Mouse (Mus musculus): ENCODE measurements around the gene Prkd3. TPM values are rescaled to one million over a fixed set of nuclear protein-coding genes. Genes with fewer than 3 reads are reported as not detected.

The Prkd3 gene
- polyA plus RNA-seq, 1 experiment from 2014 or later = 21.8 TPM

DNA sequence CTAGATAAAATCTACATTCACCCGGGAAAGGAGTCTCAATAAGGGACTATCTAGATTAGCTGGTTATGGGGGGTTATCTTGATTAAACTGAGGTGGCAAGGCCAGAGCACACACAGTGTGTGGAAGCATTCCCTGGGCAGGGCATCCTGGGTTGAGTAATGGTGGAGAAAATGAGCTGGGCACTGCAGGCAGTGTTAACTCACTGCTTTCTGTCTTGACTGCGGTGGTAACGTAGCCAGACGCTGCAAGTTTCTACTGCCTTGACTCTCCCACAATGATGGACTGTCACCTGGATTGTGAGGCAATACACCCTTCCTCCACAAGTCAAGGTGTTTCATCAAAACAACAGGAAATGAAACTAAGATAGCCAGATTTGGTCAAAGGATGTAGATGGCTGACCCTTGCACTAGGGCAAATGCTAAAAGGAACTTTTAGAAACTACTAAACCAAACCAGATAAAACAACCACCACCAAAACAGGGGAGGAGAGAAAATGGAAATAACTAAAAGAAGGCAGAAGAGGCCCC, 20.8 kb downstream of the Prkd3 start:
- ATAC-seq (replicated peaks; ENCODE audit: insufficient number of reproducible peaks, insufficient read depth, low FRiP score, low read depth) = no peak
- no peak overlapping the region for H3K4me3 ChIP-seq
- H3K9me3 ChIP-seq (replicated peaks) = no peaks in the 10 kb centered on the region
- no peak overlapping the region for H3K27ac ChIP-seq
- no peak overlapping the region for H3K9ac ChIP-seq
- no peak overlapping the region for H3K4me2 ChIP-seq
- H3K36me3 ChIP-seq = no peaks in the 10 kb centered on the region
- no peaks in the 10 kb centered on the region for H3K27me3 ChIP-seq
- H3K4me1 ChIP-seq (replicated peaks) = peaks cover 2% of the 10 kb centered on the region; the same call in 1 of the 2 replicates
- WGBS = 91% methylated on average over 4 of the region's 4 CpGs

DNA sequence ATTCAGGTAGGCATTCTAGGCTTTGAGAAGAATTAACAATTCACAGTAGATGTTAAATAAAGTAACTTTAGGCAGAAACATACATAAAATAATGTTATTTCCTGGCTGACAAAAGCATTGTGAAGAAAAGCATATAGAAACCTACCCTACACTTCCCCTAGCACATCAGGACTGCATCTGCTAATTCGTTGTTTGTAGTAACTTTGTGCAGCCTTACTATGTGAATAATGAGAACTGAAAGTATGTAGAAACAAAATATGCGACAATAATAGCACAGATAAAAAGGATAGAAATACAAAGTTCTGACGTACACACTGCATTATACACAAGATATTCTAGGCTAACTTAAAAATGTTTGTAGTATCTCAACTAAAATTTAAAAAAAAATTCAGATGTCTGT, 21.4 kb downstream of the Prkd3 start:
- H3K4me3 ChIP-seq = no peak overlapping the region
- no peak overlapping the region for H3K4me2 ChIP-seq
- no peak overlapping the region for H3K27ac ChIP-seq
- H3K9me3 ChIP-seq (replicated peaks) = no peaks in the 10 kb centered on the region
- H3K27me3 ChIP-seq = no peaks in the 10 kb centered on the region
- H3K36me3 ChIP-seq = no peaks in the 10 kb centered on the region
- H3K4me1 ChIP-seq (replicated peaks) = peaks cover 7% of the 10 kb centered on the region
- H3K9ac ChIP-seq = no peak overlapping the region
- ATAC-seq (replicated peaks; ENCODE audit: insufficient number of reproducible peaks, insufficient read depth, low FRiP score, low read depth) = no peak
- 85% methylated on average over 3 of the region's 3 CpGs for WGBS

DNA sequence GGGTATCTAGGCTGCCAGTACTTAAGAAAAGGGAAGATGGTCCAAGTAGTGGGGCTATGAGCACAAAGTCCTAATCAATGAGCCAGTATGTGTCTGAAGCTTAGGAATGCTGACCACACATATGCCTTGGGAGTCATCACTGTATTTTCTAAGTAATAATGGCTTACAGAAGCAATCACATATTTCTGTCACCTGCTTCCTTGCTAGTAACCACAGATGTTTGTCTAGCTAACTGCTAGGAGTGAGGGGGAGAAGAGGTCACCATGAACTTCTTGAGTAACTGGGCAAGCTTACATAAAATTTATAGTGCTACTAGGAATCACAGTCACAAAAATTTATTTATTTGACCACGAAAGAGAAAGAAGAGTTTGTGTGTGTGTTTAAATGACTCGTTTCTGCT, 22.5 kb downstream of the Prkd3 start:
- 84% methylated on average over 2 of the region's 2 CpGs for WGBS
- no peaks in the 10 kb centered on the region for H3K36me3 ChIP-seq
- H3K9ac ChIP-seq = no peak overlapping the region
- H3K9me3 ChIP-seq (replicated peaks) = no peaks in the 10 kb centered on the region
- H3K4me2 ChIP-seq = no peak overlapping the region
- H3K27ac ChIP-seq = no peak overlapping the region
- peaks cover 8% of the 10 kb centered on the region for H3K4me1 ChIP-seq (replicated peaks)
- no peaks in the 10 kb centered on the region for H3K27me3 ChIP-seq
- H3K4me3 ChIP-seq = no peak overlapping the region
- no peak for ATAC-seq (replicated peaks; ENCODE audit: insufficient number of reproducible peaks, insufficient read depth, low FRiP score, low read depth)

- 58% methylated on average over 9 of the region's 9 CpGs for WGBS
- no peak for ATAC-seq (replicated peaks; ENCODE audit: insufficient number of reproducible peaks, insufficient read depth, low FRiP score, low read depth)
- H3K9me3 ChIP-seq (replicated peaks) = no peaks in the 10 kb centered on the region
- H3K4me1 ChIP-seq (replicated peaks) = peaks cover 13% of the 10 kb centered on the region
- no peaks in the 10 kb centered on the region for H3K27me3 ChIP-seq
- no peak overlapping the region for H3K4me2 ChIP-seq
- H3K4me3 ChIP-seq = no peak overlapping the region
- H3K27ac ChIP-seq = peak overlapping the region; percentile 16; the same call in 1 of the 2 replicates
- no peak overlapping the region for H3K9ac ChIP-seq
- no peaks in the 10 kb centered on the region for H3K36me3 ChIP-seq
Observed at GRCm38 (mm10) chr17:78994931-78995820, 25.4 kb downstream of the Prkd3 start.

- 76% methylated on average over 8 of the region's 8 CpGs for WGBS
- ATAC-seq (replicated peaks; ENCODE audit: insufficient number of reproducible peaks, insufficient read depth, low FRiP score, low read depth) = no peak
- Histone ChIP-seq H3K27me3 (no peaks in the 10 kb centered on the region), H3K36me3 (no peaks in the 10 kb centered on the region), H3K4me2 (no peak overlapping the region), H3K27ac (peak overlapping the region; percentile 16; the same call in 1 of the 2 replicates), H3K9ac (no peak overlapping the region), H3K9me3 (replicated peaks) (no peaks in the 10 kb centered on the region), H3K4me3 (no peak overlapping the region), H3K4me1 (replicated peaks) (peaks cover 13% of the 10 kb centered on the region)
Observed at GRCm38 (mm10) chr17:78994382-78994781, 26.2 kb downstream of the Prkd3 start.

GRCm38 (mm10) chr17:78993670-78994069, 26.9 kb downstream of the Prkd3 start:
- Histone ChIP-seq H3K4me1 (replicated peaks) (peaks cover 13% of the 10 kb centered on the region), H3K27ac (no peak overlapping the region), H3K4me2 (no peak overlapping the region), H3K36me3 (no peaks in the 10 kb centered on the region), H3K27me3 (no peaks in the 10 kb centered on the region), H3K4me3 (no peak overlapping the region), H3K9ac (no peak overlapping the region), H3K9me3 (replicated peaks) (no peaks in the 10 kb centered on the region)
- 76% methylated on average over 2 of the region's 2 CpGs for WGBS
- ATAC-seq (replicated peaks; ENCODE audit: insufficient number of reproducible peaks, insufficient read depth, low FRiP score, low read depth) = no peak

- H3K4me3 ChIP-seq = no peak overlapping the region
- no peak for ATAC-seq (replicated peaks; ENCODE audit: insufficient number of reproducible peaks, insufficient read depth, low FRiP score, low read depth)
- H3K36me3 ChIP-seq = no peaks in the 10 kb centered on the region
- no peaks in the 10 kb centered on the region for H3K9me3 ChIP-seq (replicated peaks)
- H3K27ac ChIP-seq = peak overlapping the region; percentile 20; the same call in 1 of the 2 replicates
- 61% methylated on average over 9 of the region's 9 CpGs for WGBS
- H3K27me3 ChIP-seq = no peaks in the 10 kb centered on the region
- no peak overlapping the region for H3K4me2 ChIP-seq
- peaks cover 13% of the 10 kb centered on the region for H3K4me1 ChIP-seq (replicated peaks)
- no peak overlapping the region for H3K9ac ChIP-seq
Observed at GRCm38 (mm10) chr17:78992303-78993027, 28.2 kb downstream of the Prkd3 start.

DNA sequence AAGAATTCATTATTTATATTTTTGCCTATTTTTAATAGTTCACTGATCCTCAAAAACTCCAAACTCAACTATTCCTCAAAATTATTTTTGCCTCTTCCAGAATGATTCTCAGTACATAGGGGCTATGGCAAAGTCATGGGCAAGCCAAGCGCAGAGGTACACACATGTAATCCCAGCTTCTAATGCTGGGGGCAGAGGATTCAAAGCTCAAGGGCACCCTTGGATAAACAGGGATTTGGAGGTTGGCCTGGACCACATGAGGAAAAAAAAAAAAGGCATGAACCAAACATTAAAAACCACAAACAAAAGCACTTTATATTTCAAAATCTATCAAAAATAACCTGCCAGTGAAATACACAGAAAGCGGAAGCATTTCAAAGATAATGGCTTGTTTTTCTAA, 29.1 kb downstream of the Prkd3 start:
- H3K27me3 ChIP-seq = no peaks in the 10 kb centered on the region
- no peak overlapping the region for H3K4me3 ChIP-seq
- H3K4me1 ChIP-seq (replicated peaks) = peaks cover 15% of the 10 kb centered on the region
- no peak for ATAC-seq (replicated peaks; ENCODE audit: insufficient number of reproducible peaks, insufficient read depth, low FRiP score, low read depth)
- H3K9me3 ChIP-seq (replicated peaks) = no peaks in the 10 kb centered on the region
- no peaks in the 10 kb centered on the region for H3K36me3 ChIP-seq
- H3K27ac ChIP-seq = no peak overlapping the region
- H3K9ac ChIP-seq = no peak overlapping the region
- no peak overlapping the region for H3K4me2 ChIP-seq
- WGBS = 96% methylated on average over 2 of the region's 2 CpGs

DNA sequence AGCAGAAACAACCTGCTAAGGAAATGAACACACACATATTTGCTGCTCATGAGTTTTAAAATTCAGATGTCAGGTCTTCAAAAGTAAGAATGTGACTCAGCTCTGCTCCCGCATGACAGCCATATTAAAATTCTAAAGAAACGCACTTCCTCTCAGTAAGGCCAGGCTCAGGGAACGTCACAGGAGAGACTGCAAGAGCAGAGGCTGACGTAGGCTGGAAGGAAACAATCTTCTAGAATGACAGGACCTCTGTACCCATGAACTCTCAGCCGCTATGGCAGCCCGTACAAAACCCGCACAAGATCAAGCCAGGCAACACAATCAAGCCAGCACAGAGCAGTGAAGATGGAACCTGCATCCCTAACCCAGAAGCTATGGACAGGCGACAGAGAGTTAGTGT, 31.6 kb downstream of the Prkd3 start:
- no peak overlapping the region for H3K4me3 ChIP-seq
- WGBS = 74% methylated on average over 8 of the region's 8 CpGs
- 0 out of 2 replicates have a peak, but pooled peaks have one; percentile 27 for ATAC-seq (replicated peaks; ENCODE audit: insufficient number of reproducible peaks, insufficient read depth, low FRiP score, low read depth)
- H3K9me3 ChIP-seq (replicated peaks) = no peaks in the 10 kb centered on the region
- H3K27me3 ChIP-seq = no peaks in the 10 kb centered on the region
- H3K4me2 ChIP-seq = no peak overlapping the region
- H3K36me3 ChIP-seq = no peaks in the 10 kb centered on the region
- no peak overlapping the region for H3K9ac ChIP-seq
- peaks cover 20% of the 10 kb centered on the region for H3K4me1 ChIP-seq (replicated peaks)
- H3K27ac ChIP-seq = no peak overlapping the region

DNA sequence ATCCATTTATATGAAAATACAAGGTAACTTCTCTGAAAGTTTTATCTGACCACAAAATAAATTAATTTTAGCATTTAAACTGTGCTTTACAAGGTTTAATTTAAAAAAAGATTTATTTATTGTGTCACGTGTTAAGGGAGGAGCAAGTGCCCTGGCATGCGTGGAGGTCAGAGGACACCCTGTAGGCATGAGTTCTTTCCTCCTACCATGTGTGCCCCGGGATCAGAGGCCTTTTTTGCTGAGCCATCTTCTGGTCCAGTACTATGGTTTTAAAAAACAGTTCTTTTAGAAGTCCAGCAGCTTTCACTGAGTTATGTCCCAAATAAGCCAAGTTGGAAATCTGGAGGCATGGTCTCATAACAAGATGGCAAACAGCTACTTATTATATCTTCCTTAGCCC, 36.9 kb downstream of the Prkd3 start:
- H3K9me3 ChIP-seq (replicated peaks) = no peaks in the 10 kb centered on the region
- H3K4me1 ChIP-seq (replicated peaks) = peaks cover 15% of the 10 kb centered on the region
- H3K27me3 ChIP-seq = no peaks in the 10 kb centered on the region
- H3K27ac ChIP-seq = no peak overlapping the region
- H3K4me2 ChIP-seq = no peak overlapping the region
- no peak overlapping the region for H3K4me3 ChIP-seq
- peaks cover 24% of the 10 kb centered on the region for H3K36me3 ChIP-seq
- H3K9ac ChIP-seq = no peak overlapping the region
- 85% methylated on average over 3 of the region's 3 CpGs for WGBS
- ATAC-seq (replicated peaks; ENCODE audit: insufficient number of reproducible peaks, insufficient read depth, low FRiP score, low read depth) = no peak

DNA sequence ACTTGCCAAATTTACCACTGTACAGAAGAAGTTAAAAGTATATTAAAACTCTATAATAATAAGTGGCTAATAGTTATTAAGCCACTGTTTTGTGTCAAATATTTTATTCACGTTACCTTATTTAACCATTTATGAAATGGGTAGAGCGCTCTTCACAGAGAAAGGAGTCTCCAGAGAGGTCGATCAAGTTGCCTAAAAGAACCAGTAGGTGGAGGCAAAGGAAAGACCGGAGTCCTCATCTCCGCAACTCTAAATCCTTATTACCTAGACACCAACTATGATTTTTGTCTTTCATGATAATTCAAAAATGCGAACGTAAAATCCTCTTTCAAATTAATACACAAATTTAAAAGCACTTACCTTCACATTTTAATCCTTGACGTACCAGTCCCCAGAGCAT, 37.5 kb downstream of the Prkd3 start:
- Histone ChIP-seq H3K9me3 (replicated peaks) (no peaks in the 10 kb centered on the region), H3K4me3 (no peak overlapping the region), H3K4me2 (no peak overlapping the region), H3K9ac (no peak overlapping the region), H3K4me1 (replicated peaks) (peaks cover 15% of the 10 kb centered on the region), H3K27ac (no peak overlapping the region), H3K36me3 (peaks cover 24% of the 10 kb centered on the region), H3K27me3 (no peaks in the 10 kb centered on the region)
- WGBS = 95% methylated on average over 8 of the region's 8 CpGs
- no peak for ATAC-seq (replicated peaks; ENCODE audit: insufficient number of reproducible peaks, insufficient read depth, low FRiP score, low read depth)

Data from heart, embryonic 15.5 days (tissue).